Mouse (Mus musculus) MEL (cell line): ENCODE data around the gene Card10. TPM values are rescaled to one million over a fixed set of nuclear protein-coding genes. Genes with fewer than 3 reads are reported as not detected.

ENCODE experiments used
- DNase-seq: peaks from one replicate; pipeline ENCODE4 v3.0.0; 2011; ENCODE audit warnings: low read depth, low spot score
- H3K27ac ChIP-seq: 2 replicates; pipeline ENCODE4 v1.5.1; 2012; ENCODE audit warnings: low read depth, mild to moderate bottlenecking, control low read depth, low read length, moderate library complexity; ENCODE audit not compliant: control insufficient read depth
- H3K27me3 ChIP-seq, 2 experiments: fragments of 150-350 bp in 1 of 2; sonication (generic) in 1 of 2; 2 replicates each; pipeline ENCODE4 v1.6.1; 2012; ENCODE audit warnings: low read length in 2 of 2, mild to moderate bottlenecking in 2 of 2, improper control_type of control experiment in 1 of 2, moderate library complexity in 1 of 2; ENCODE audit not compliant: insufficient read depth in 2 of 2, control insufficient read depth in 1 of 2
- H3K36me3 ChIP-seq, 2 experiments: 2 replicates each; pipeline ENCODE4 v1.6.1; 2012 to 2014; ENCODE audit warnings: low read length in 2 of 2, improper control_type of control experiment in 1 of 2, inconsistent platforms in 1 of 2, mild to moderate bottlenecking in 1 of 2; ENCODE audit not compliant: insufficient read depth in 2 of 2, control insufficient read depth in 1 of 2
- H3K4me1 ChIP-seq, 2 experiments: fragments of 150-350 bp in 1 of 2; sonication (generic) in 1 of 2; 2 replicates each; pipeline ENCODE4 v1.6.1; 2012; ENCODE audit warnings: low read length in 2 of 2, improper control_type of control experiment in 1 of 2, mild to moderate bottlenecking in 1 of 2; ENCODE audit not compliant: insufficient read depth in 2 of 2, control insufficient read depth in 1 of 2
- H3K4me3 ChIP-seq, 2 experiments: fragments of 150-350 bp in 1 of 2; sonication (generic) in 1 of 2; 2 replicates each; pipeline ENCODE4 v1.5.1; 2012; ENCODE audit warnings: low read depth in 2 of 2, low read length in 2 of 2, mild to moderate bottlenecking in 2 of 2, moderate library complexity in 2 of 2, control low read depth in 1 of 2, improper control_type of control experiment in 1 of 2; ENCODE audit not compliant: control insufficient read depth in 1 of 2, insufficient read depth in 1 of 2
- H3K79me2 ChIP-seq: 2 replicates; pipeline ENCODE4 v1.6.1; 2012; ENCODE audit warnings: mild to moderate bottlenecking, low read length, moderate library complexity; ENCODE audit not compliant: control insufficient read depth, poor library complexity, insufficient read depth
- H3K9ac ChIP-seq: 2 replicates; pipeline ENCODE4 v1.6.1; 2012; ENCODE audit warnings: low read depth, mild to moderate bottlenecking, control low read depth, low read length, moderate library complexity; ENCODE audit not compliant: control insufficient read depth, poor library complexity, severe bottlenecking
- H3K9me3 ChIP-seq: fragments of 150-350 bp; sonication (generic); replicated peaks from 2 replicates; pipeline ENCODE4 v1.6.1; 2012; ENCODE audit warnings: mild to moderate bottlenecking, low read length, improper control_type of control experiment, moderate library complexity; ENCODE audit not compliant: insufficient read depth
- BHLHE40 ChIP-seq: IDR thresholded peaks from 2 replicates; pipeline ENCODE4 v1.6.1; 2012; ENCODE audit warnings: low read depth, mild to moderate bottlenecking, inconsistent platforms, low read length, improper control_type of control experiment, borderline replicate concordance
- CHD2 ChIP-seq: IDR thresholded peaks from 2 replicates; pipeline ENCODE4 v1.6.1; 2011; ENCODE audit warnings: low read length, improper control_type of control experiment
- CTCF ChIP-seq, 3 experiments: IDR thresholded peaks in 2 of 3; conservative IDR thresholded peaks in 1 of 3; 2 replicates each; pipeline ENCODE4 v1.5.1; 2011 to 2012; ENCODE audit warnings: low read length in 3 of 3, low read depth in 2 of 3, mild to moderate bottlenecking in 2 of 3, improper control_type of control experiment in 1 of 3, inconsistent platforms in 1 of 3, mixed read lengths in 1 of 3, moderate library complexity in 1 of 3; ENCODE audit not compliant: control insufficient read depth in 1 of 3, insufficient read depth in 1 of 3, poor library complexity in 1 of 3, severe bottlenecking in 1 of 3
- E2F4 ChIP-seq: IDR thresholded peaks from 2 replicates; pipeline ENCODE4 v1.6.1; 2011; ENCODE audit warnings: low read depth, low read length, improper control_type of control experiment, borderline replicate concordance
- EP300 ChIP-seq, 2 experiments: IDR thresholded peaks; 2 replicates each; pipeline ENCODE4 v1.6.1; 2011; ENCODE audit warnings: improper control_type of control experiment in 2 of 2, low read length in 2 of 2, low read depth in 1 of 2, mild to moderate bottlenecking in 1 of 2
- JUND ChIP-seq: IDR thresholded peaks from 2 replicates; pipeline ENCODE4 v1.6.1; 2011; ENCODE audit warnings: low read depth, mild to moderate bottlenecking, improper control_type of control experiment, low read length
- MAZ ChIP-seq: IDR thresholded peaks from 2 replicates; pipeline ENCODE4 v1.6.1; 2012; ENCODE audit warnings: low read depth, mild to moderate bottlenecking, inconsistent platforms, low read length, improper control_type of control experiment
- MEF2A ChIP-seq: IDR thresholded peaks from 2 replicates; pipeline ENCODE4 v1.6.1; 2014; ENCODE audit warnings: low read depth, mild to moderate bottlenecking, inconsistent platforms, low read length, improper control_type of control experiment; ENCODE audit not compliant: poor library complexity, insufficient replicate concordance, severe bottlenecking; ENCODE audit errors: extremely low read depth
- MXI1 ChIP-seq: IDR thresholded peaks from 2 replicates; pipeline ENCODE4 v1.6.1; 2011; ENCODE audit warnings: mild to moderate bottlenecking, low read depth, low read length, improper control_type of control experiment
- MYB ChIP-seq: IDR thresholded peaks from 2 replicates; pipeline ENCODE4 v1.6.1; 2011; ENCODE audit warnings: mild to moderate bottlenecking, low read depth, low read length, improper control_type of control experiment
- NRF1 ChIP-seq: IDR thresholded peaks from 2 replicates; pipeline ENCODE4 v1.6.1; 2014; ENCODE audit warnings: low read depth, mild to moderate bottlenecking, inconsistent platforms, low read length, improper control_type of control experiment, moderate library complexity; ENCODE audit not compliant: poor library complexity, insufficient read depth, severe bottlenecking
- POLR2A ChIP-seq, 2 experiments: IDR thresholded peaks; 2 replicates each; pipeline ENCODE4 v1.6.1; 2011 to 2012; ENCODE audit warnings: low read length in 2 of 2, mild to moderate bottlenecking in 2 of 2, control low read depth in 1 of 2, improper control_type of control experiment in 1 of 2, low read depth in 1 of 2, moderate library complexity in 1 of 2; ENCODE audit not compliant: control insufficient read depth in 1 of 2, insufficient read depth in 1 of 2, poor library complexity in 1 of 2
- POLR2AphosphoS5 ChIP-seq: IDR thresholded peaks from 2 replicates; pipeline ENCODE4 v1.6.1; 2012; ENCODE audit warnings: low read depth, borderline replicate concordance, mild to moderate bottlenecking, inconsistent platforms, low read length, moderate library complexity, mixed read lengths
- RAD21 ChIP-seq: IDR thresholded peaks from 2 replicates; pipeline ENCODE4 v1.6.1; 2011; ENCODE audit warnings: mild to moderate bottlenecking, low read depth, low read length, improper control_type of control experiment
- RCOR1 ChIP-seq: IDR thresholded peaks from 2 replicates; pipeline ENCODE4 v1.6.1; 2012; ENCODE audit warnings: low read depth, mild to moderate bottlenecking, inconsistent platforms, low read length, improper control_type of control experiment
- SMC3 ChIP-seq: IDR thresholded peaks from 2 replicates; pipeline ENCODE4 v1.6.1; 2011; ENCODE audit warnings: low read depth, low read length, improper control_type of control experiment
- TAL1 ChIP-seq: IDR thresholded peaks from 2 replicates; pipeline ENCODE4 v1.6.1; 2012; ENCODE audit warnings: mild to moderate bottlenecking, inconsistent platforms, low read length, moderate library complexity, mixed read lengths
- TCF12 ChIP-seq: IDR thresholded peaks from 2 replicates; pipeline ENCODE4 v1.6.1; 2014; ENCODE audit warnings: low read depth, mild to moderate bottlenecking, inconsistent platforms, low read length, improper control_type of control experiment, moderate library complexity
- USF1 ChIP-seq: IDR thresholded peaks from 2 replicates; pipeline ENCODE4 v1.6.1; 2014; ENCODE audit warnings: low read depth, mild to moderate bottlenecking, inconsistent platforms, low read length, improper control_type of control experiment, moderate library complexity
- USF2 ChIP-seq, 2 experiments: IDR thresholded peaks; 2 replicates each; pipeline ENCODE4 v1.6.1; 2011 to 2012; ENCODE audit warnings: improper control_type of control experiment in 2 of 2, low read length in 2 of 2, borderline replicate concordance in 1 of 2, inconsistent platforms in 1 of 2, low read depth in 1 of 2, mild to moderate bottlenecking in 1 of 2; ENCODE audit not compliant: insufficient read depth in 1 of 2
- ZKSCAN1 ChIP-seq: IDR thresholded peaks from 2 replicates; pipeline ENCODE4 v1.6.1; 2012; ENCODE audit warnings: low read depth, mild to moderate bottlenecking, inconsistent platforms, low read length, improper control_type of control experiment, moderate library complexity
- ZNF384 ChIP-seq: IDR thresholded peaks from 2 replicates; pipeline ENCODE4 v1.6.1; 2012; ENCODE audit warnings: low read depth, mild to moderate bottlenecking, inconsistent platforms, low read length, improper control_type of control experiment
- polyA plus RNA-seq, 2 experiments: library from polyadenylated mRNA; stranded (reverse) in 1 of 2; unstranded in 1 of 2; fragments of >175 nt in 1 of 2; fragments of >200 nt in 1 of 2; gene quantifications; 2 replicates each; pipeline versions ENCODE4 v1.2.1 to v1.2.4; 2012; ENCODE audit warnings: low replicate concordance in 2 of 2, low read depth in 1 of 2; ENCODE audit not compliant: insufficient read length in 2 of 2, insufficient read depth in 1 of 2, missing spikeins in 1 of 2
- total RNA-seq: library from RNA; depleted of rRNA; stranded (reverse); fragments of 300-350 nt; gene quantifications from 2 replicates; pipeline ENCODE4 v1.2.3, GENCODE M21; 2012

Gene Card10
- total and polyA plus RNA-seq, 3 experiments, result not detected

DNA sequence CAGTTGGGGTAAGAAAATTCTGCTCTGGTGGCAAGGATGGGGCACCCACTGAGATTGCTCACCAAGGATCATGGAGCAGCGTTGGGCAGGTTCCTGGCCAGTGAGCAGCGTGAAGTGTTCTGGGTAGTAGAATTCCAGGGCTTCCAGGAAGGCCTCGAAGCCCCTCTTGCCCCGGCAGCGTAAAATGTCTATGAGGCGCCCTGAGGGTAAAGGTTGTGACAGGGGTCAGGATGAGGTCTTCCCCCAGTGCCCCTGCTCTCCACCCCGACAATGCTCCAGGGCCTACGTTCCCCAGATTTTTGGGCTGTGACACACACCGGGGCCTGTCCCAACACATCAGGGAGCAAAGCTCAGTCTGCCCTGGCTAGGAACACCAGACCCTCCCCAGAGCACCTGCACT lies 1.3 kb downstream of the Card10 start:
- no peak for DNase-seq
- H3K36me3 ChIP-seq, result no peaks in the 10 kb centered on the region
- no peak overlapping the region for H3K27ac ChIP-seq
- no peaks in the 10 kb centered on the region for H3K9me3 ChIP-seq
- TF ChIP-seq USF1, result no peak
- no peak for TF ChIP-seq MYB
- TF ChIP-seq NRF1, result no peak
- no peak for TF ChIP-seq USF2 (IDR thresholded peaks at IDR 0.05; ENCODE audit: borderline replicate concordance in 1 of 2, insufficient read depth in 1 of 2, low read depth in 1 of 2, low read length in 2 of 2)
- TF ChIP-seq JUND, result no peak
- no peak for TF ChIP-seq SMC3
- TF ChIP-seq RAD21, result no peak
- no peak for TF ChIP-seq CTCF (IDR thresholded peaks at IDR 0.05 in 2 of 3, conservative IDR thresholded peaks at IDR 0.05 in 1 of 3; ENCODE audit: control insufficient read depth in 1 of 3, insufficient read depth in 1 of 3, low read depth in 2 of 3, low read length in 3 of 3, poor library complexity in 1 of 3, severe bottlenecking in 1 of 3)
- no peak for TF ChIP-seq TAL1
- no peak for TF ChIP-seq ZNF384
- no peak for TF ChIP-seq POLR2AphosphoS5
- TF ChIP-seq RCOR1, result no peak
- no peak for TF ChIP-seq E2F4
- no peak for TF ChIP-seq MEF2A
- TF ChIP-seq POLR2A (IDR thresholded peaks at IDR 0.05; ENCODE audit: control insufficient read depth in 1 of 2, insufficient read depth in 1 of 2, low read depth in 1 of 2, low read length in 2 of 2, poor library complexity in 1 of 2), result no peak
- TF ChIP-seq ZKSCAN1, result no peak
- TF ChIP-seq BHLHE40, result no peak
- no peak for TF ChIP-seq EP300 (IDR thresholded peaks at IDR 0.05; ENCODE audit: low read depth in 1 of 2, low read length in 2 of 2)
- TF ChIP-seq MAZ, result no peak
- TF ChIP-seq TCF12, result no peak
- TF ChIP-seq, all 39 proteins: peak for 0
- no peaks in the 10 kb centered on the region for H3K27me3 ChIP-seq
- no peak overlapping the region for H3K4me3 ChIP-seq
- H3K4me1 ChIP-seq, result no peaks in the 10 kb centered on the region
- no peak overlapping the region for H3K9ac ChIP-seq
- no peaks in the 10 kb centered on the region for H3K79me2 ChIP-seq

DNA sequence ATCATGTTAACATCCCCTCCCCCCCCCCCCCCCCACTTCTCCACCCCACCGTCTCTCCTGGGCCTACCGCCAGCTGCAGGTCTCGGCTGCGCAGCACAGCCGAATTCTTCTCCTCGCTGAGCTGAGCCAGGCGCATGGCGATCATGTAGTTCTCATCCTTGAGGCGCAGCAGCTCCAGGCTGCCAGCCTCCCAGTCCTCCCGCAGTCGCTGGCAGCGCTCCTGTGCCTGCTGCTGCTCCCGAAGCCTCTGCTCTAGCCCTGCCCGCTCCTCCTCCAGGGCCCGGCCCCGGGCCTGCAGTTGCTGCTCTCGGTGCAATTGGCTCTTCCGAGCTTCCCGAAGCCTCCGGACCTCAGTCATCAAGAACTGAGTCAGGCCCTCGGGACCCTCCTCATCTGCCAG lies 3.8 kb downstream of the Card10 start:
- TF ChIP-seq ZKSCAN1, result no peak
- TF ChIP-seq CHD2, result no peak
- TF ChIP-seq MYB, result no peak
- TF ChIP-seq MXI1, result no peak
- no peak for TF ChIP-seq MAZ
- Histone ChIP-seq H3K36me3 (no peaks in the 10 kb centered on the region), H3K9ac (no peak overlapping the region), H3K9me3 (no peaks in the 10 kb centered on the region), H3K4me3 (no peak overlapping the region), H3K79me2 (no peaks in the 10 kb centered on the region), H3K27me3 (no peaks in the 10 kb centered on the region), H3K27ac (no peak overlapping the region), H3K4me1 (no peaks in the 10 kb centered on the region)
- no peak for DNase-seq
